Mouse (Mus musculus): Measurements from ENCODE around the gene Abl2. TPM values are rescaled to one million over a fixed set of nuclear protein-coding genes. Genes with fewer than 3 reads are reported as not detected.

The Abl2 gene
- polyA plus RNA-seq, 2 experiments = 1.2 to 1.6 TPM

GRCm38 (mm10) chr1:156676596-156676995, 118.0 kb downstream of the Abl2 start:
- Histone ChIP-seq H3K27me3 (ENCODE audit: control insufficient read depth, insufficient read depth, low read length) (no peaks in the 10 kb centered on the region), H3K4me1 (replicated peaks; ENCODE audit: control insufficient read depth in 2 of 2, insufficient read depth in 2 of 2, low read length in 1 of 2) (peaks cover 0 to 3% of the 10 kb centered on the region in 2 experiments; a peak in 2 of 4 replicates), H3K36me3 (replicated peaks; ENCODE audit: control insufficient read depth, insufficient read depth, low read depth) (0 out of 2 replicates have a peak, but pooled peaks cover 2% of the 10 kb centered on the region), H3K4me3 (ENCODE audit: insufficient read depth in 1 of 2, low read depth in 2 of 2, low read length in 2 of 2) (no peak overlapping the region), H3K9ac (replicated peaks) (no peak overlapping the region), H3K4me2 (ENCODE audit: low read depth) (no peak overlapping the region), H3K9me3 (ENCODE audit: control insufficient read depth, low read length) (no peaks in the 10 kb centered on the region), H3K27ac (no peak overlapping the region)
- 64% methylated on average over 5 of the region's 5 CpGs for WGBS (ENCODE audit: insufficient replicate concordance)
- ATAC-seq (ENCODE audit: insufficient read depth) (no peak), DNase-seq (ENCODE audit: low read depth in 3 of 3, low spot score in 3 of 3) (no peak)
- TF ChIP-seq CTCF (IDR thresholded peaks at IDR 0.05; ENCODE audit: low read depth) (no peak), EP300 (IDR thresholded peaks at IDR 0.05; ENCODE audit: low read depth) (no peak)

- no peak for DNase-seq (ENCODE audit: low read depth in 3 of 3, low spot score in 3 of 3)
- Histone ChIP-seq H3K36me3 (replicated peaks; ENCODE audit: control insufficient read depth, insufficient read depth, low read depth) (0 out of 2 replicates have a peak, but pooled peaks cover 2% of the 10 kb centered on the region), H3K9me3 (ENCODE audit: control insufficient read depth, low read length) (no peaks in the 10 kb centered on the region), H3K27ac (no peak overlapping the region), H3K9ac (replicated peaks) (no peak overlapping the region), H3K4me2 (ENCODE audit: low read depth) (no peak overlapping the region), H3K4me3 (ENCODE audit: insufficient read depth in 1 of 2, low read depth in 2 of 2, low read length in 2 of 2) (no peak overlapping the region), H3K27me3 (ENCODE audit: control insufficient read depth, insufficient read depth, low read length) (no peaks in the 10 kb centered on the region), H3K4me1 (replicated peaks; ENCODE audit: control insufficient read depth in 2 of 2, insufficient read depth in 2 of 2, low read length in 1 of 2) (peaks cover 0 to 3% of the 10 kb centered on the region in 2 experiments; a peak in 2 of 4 replicates)
- WGBS (ENCODE audit: insufficient replicate concordance) = 80% methylated on average over 3 of the region's 3 CpGs
- TF ChIP-seq CTCF (IDR thresholded peaks at IDR 0.05; ENCODE audit: low read depth) = no peak
- no peak for TF ChIP-seq EP300 (IDR thresholded peaks at IDR 0.05; ENCODE audit: low read depth)
- no peak for ATAC-seq (ENCODE audit: insufficient read depth)
Measured at GRCm38 (mm10) chr1:156677230-156677629, 118.6 kb downstream of the Abl2 start.

- no peak overlapping the region for H3K4me2 ChIP-seq (ENCODE audit: low read depth)
- WGBS (ENCODE audit: insufficient replicate concordance) = 83% methylated on average over 9 of the region's 9 CpGs
- ATAC-seq (ENCODE audit: insufficient read depth) = no peak
Measured at GRCm38 (mm10) chr1:156679599-156679998, 121.0 kb downstream of the Abl2 start.

GRCm38 (mm10) chr1:156686025-156686661, 127.6 kb downstream of the Abl2 start:
- Histone ChIP-seq H3K4me1 (replicated peaks; ENCODE audit: control insufficient read depth in 2 of 2, insufficient read depth in 2 of 2, low read length in 1 of 2) (no peaks in the 10 kb centered on the region), H3K27ac (no peak overlapping the region), H3K4me2 (ENCODE audit: low read depth) (no peak overlapping the region), H3K4me3 (ENCODE audit: insufficient read depth in 1 of 2, low read depth in 2 of 2, low read length in 2 of 2) (no peak overlapping the region), H3K9ac (replicated peaks) (no peak overlapping the region), H3K9me3 (ENCODE audit: control insufficient read depth, low read length) (no peaks in the 10 kb centered on the region), H3K36me3 (replicated peaks; ENCODE audit: control insufficient read depth, insufficient read depth, low read depth) (peaks cover 16% of the 10 kb centered on the region), H3K27me3 (ENCODE audit: control insufficient read depth, insufficient read depth, low read length) (no peaks in the 10 kb centered on the region)
- ATAC-seq (ENCODE audit: insufficient read depth) = no peak
- WGBS (ENCODE audit: insufficient replicate concordance) = 65% methylated on average over 7 of the region's 7 CpGs
- no peak for DNase-seq (ENCODE audit: low read depth in 3 of 3, low spot score in 3 of 3)
- TF ChIP-seq CTCF (IDR thresholded peaks at IDR 0.05; ENCODE audit: low read depth) (no peak), EP300 (IDR thresholded peaks at IDR 0.05; ENCODE audit: low read depth) (no peak)

More at GRCm38 (mm10) chr1:156679599-156679998, 121.0 kb downstream of the Abl2 start:
- peaks cover 3% of the 10 kb centered on the region; the same call in 1 of the 2 replicates for H3K36me3 ChIP-seq (replicated peaks; ENCODE audit: control insufficient read depth, insufficient read depth, low read depth)
- no peak overlapping the region for H3K27ac ChIP-seq
- TF ChIP-seq CTCF (IDR thresholded peaks at IDR 0.05; ENCODE audit: low read depth) (no peak), EP300 (IDR thresholded peaks at IDR 0.05; ENCODE audit: low read depth) (no peak)
- H3K4me1 ChIP-seq (replicated peaks; ENCODE audit: control insufficient read depth in 2 of 2, insufficient read depth in 2 of 2, low read length in 1 of 2) = peaks cover 0 to 2% of the 10 kb centered on the region in 2 experiments; a peak in 2 of 4 replicates
- no peak overlapping the region for H3K9ac ChIP-seq (replicated peaks)
- H3K9me3 ChIP-seq (ENCODE audit: control insufficient read depth, low read length) = no peaks in the 10 kb centered on the region
- no peaks in the 10 kb centered on the region for H3K27me3 ChIP-seq (ENCODE audit: control insufficient read depth, insufficient read depth, low read length)
- DNase-seq (ENCODE audit: low read depth in 3 of 3, low spot score in 3 of 3) = no peak
- H3K4me3 ChIP-seq (ENCODE audit: insufficient read depth in 1 of 2, low read depth in 2 of 2, low read length in 2 of 2) = no peak overlapping the region

Other genes starting within 250 kb of the Abl2 start
- gene Nphs2, start 248.1 kb upstream of the Abl2 start, polyA plus RNA-seq (2012; rRNA removed) = 0.01 TPM in 1 of 2 replicates, not detected in the other
- not detected in 2 replicates for gene Nphs2, start 248.1 kb upstream of the Abl2 start, polyA plus RNA-seq (2014; fragmentation: Nextera tagmentation; extraction: Ambion mirVana)
- 150 and 744 TPM in 2 replicates for gene Gm2000, start 192.7 kb upstream of the Abl2 start, polyA plus RNA-seq (2012; rRNA removed)
- gene Gm2000, start 192.7 kb upstream of the Abl2 start, polyA plus RNA-seq (2014; fragmentation: Nextera tagmentation; extraction: Ambion mirVana) = 677 and 682 TPM in 2 replicates
- gene Axdnd1, start 137.6 kb upstream of the Abl2 start, polyA plus RNA-seq (2012; rRNA removed) = 0.06 TPM in 1 of 2 replicates, not detected in the other
- 0.06 and 0.09 TPM in 2 replicates for gene Axdnd1, start 137.6 kb upstream of the Abl2 start, polyA plus RNA-seq (2014; fragmentation: Nextera tagmentation; extraction: Ambion mirVana)
- 8.1 and 8.8 TPM in 2 replicates for gene Soat1, start 84.5 kb upstream of the Abl2 start, polyA plus RNA-seq (2012; rRNA removed)
- 10.4 and 11.7 TPM in 2 replicates for gene Soat1, start 84.5 kb upstream of the Abl2 start, polyA plus RNA-seq (2014; fragmentation: Nextera tagmentation; extraction: Ambion mirVana)
- 1.0 and 2.1 TPM in 2 replicates for gene Gm10031, start 34.8 kb upstream of the Abl2 start, polyA plus RNA-seq (2012; rRNA removed)
- 0.27 TPM in 1 of 2 replicates, not detected in the other for gene Gm10031, start 34.8 kb upstream of the Abl2 start, polyA plus RNA-seq (2014; fragmentation: Nextera tagmentation; extraction: Ambion mirVana)
- 1.7 and 2.2 TPM in 2 replicates for gene Tor3a, start 115.6 kb downstream of the Abl2 start, polyA plus RNA-seq (2012; rRNA removed)
- gene Tor3a, start 115.6 kb downstream of the Abl2 start, polyA plus RNA-seq (2014; fragmentation: Nextera tagmentation; extraction: Ambion mirVana) = 3.0 and 3.4 TPM in 2 replicates
- gene Fam20b, start 160.3 kb downstream of the Abl2 start, polyA plus RNA-seq (2012; rRNA removed) = 5.2 and 7.5 TPM in 2 replicates
- 9.9 and 11.1 TPM in 2 replicates for gene Fam20b, start 160.3 kb downstream of the Abl2 start, polyA plus RNA-seq (2014; fragmentation: Nextera tagmentation; extraction: Ambion mirVana)

Measured in liver, embryonic 14.5 days (tissue).